Mouse (Mus musculus) adipocyte (in vitro differentiated cells): ENCODE measurements around the gene Dbx1.

Experiments used
- DNase-seq: peaks from one replicate; pipeline ENCODE4 v3.0.0-alpha.2; 2016; ENCODE audit warnings: low spot score

Dbx1 gene

GRCm38 (mm10) chr7:49636491-49637115 lies at the start of gene Dbx1:
TSS of gene Dbx1 (minus strand) at chr7:49636849.
- DNase-seq = no peak

DNA sequence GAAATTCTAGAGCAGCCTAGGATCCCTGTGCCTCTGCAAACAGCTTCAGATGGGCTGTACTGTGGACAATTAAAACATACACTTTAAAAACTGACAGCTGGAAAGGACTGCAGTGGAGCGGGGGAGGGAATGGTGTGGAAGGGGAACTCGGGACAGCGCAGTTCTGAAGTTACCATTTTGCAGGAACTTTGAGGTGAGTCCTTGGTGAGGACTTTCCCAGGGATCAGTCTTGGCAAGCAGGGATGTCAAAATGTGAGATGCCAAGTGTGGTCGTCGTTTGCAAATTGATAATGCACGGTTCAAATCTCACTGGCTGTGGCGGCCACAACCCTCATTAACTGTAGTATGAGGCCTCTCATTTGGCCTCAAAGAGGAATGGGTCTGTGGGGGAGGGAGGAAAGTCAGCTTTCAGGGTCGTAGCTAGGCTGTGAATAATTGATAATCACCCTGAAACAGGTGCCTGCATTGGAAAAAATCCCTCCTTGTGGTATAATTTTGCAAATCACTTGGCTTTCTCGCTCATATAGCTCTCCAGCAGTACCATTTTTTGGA lies 42.3 kb upstream of the Dbx1 start:
- DNase-seq = no peak

GRCm38 (mm10) chr7:49678100-49678825 lies 41.6 kb upstream of the Dbx1 start:
- no peak for DNase-seq

DNA sequence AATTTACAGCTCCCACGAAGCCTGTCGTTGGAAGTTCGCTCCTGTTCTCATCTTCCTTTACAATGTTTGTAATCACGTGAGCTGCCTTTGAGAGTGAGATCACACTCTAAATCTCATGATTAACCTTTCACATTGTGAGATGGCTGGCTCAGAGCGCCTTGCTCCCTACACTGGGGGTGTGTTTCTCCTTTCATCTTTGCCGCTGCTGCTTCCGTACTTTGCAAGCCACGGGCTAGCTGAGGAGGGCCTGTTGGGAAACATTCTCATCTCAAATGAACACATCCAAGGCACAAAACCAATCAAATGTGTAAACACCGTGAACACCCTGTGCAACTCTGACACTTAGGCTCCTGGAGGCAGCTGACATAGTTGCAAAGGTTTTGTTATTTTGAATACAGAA lies 40.5 kb upstream of the Dbx1 start:
- no peak for DNase-seq

GRCm38 (mm10) chr7:49676627-49677026 lies 40.0 kb upstream of the Dbx1 start:
- no peak for DNase-seq

DNA sequence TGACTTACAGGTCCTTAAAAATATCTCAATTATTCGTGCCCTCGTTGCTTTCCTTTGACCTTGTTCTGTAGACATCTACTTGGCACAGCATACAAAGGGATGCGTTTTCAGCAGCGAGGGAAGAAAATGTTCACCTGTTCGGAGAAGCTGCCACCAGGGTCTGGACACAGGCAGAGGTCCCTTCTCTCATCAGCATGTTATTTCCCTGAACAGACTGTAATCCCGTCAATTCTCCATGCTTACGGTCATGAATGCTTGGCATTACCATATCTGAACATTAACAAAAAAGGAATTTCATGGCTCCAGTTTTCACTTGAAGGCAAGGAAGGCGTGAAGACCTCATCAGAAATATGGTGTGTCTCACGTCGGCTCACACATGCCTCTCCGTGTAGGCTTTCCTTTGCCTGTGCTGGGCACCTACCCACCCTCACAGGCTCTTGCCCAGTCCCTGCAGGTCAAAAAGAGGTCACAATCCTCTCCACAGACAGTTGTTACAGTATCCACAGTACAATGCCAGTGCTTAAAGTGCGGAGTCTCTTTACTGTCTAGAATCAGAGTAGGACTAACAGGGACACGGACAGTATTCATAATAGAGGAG lies 31.7 kb upstream of the Dbx1 start:
- no peak for DNase-seq

- DNase-seq = no peak
These were observed 26.9 kb upstream of the Dbx1 start for GRCm38 (mm10) chr7:49663575-49663974.

GRCm38 (mm10) chr7:49662492-49663026 lies 25.9 kb upstream of the Dbx1 start:
- DNase-seq = no peak

- DNase-seq = no peak
These were observed 25.3 kb upstream of the Dbx1 start for GRCm38 (mm10) chr7:49661811-49662491.

DNA sequence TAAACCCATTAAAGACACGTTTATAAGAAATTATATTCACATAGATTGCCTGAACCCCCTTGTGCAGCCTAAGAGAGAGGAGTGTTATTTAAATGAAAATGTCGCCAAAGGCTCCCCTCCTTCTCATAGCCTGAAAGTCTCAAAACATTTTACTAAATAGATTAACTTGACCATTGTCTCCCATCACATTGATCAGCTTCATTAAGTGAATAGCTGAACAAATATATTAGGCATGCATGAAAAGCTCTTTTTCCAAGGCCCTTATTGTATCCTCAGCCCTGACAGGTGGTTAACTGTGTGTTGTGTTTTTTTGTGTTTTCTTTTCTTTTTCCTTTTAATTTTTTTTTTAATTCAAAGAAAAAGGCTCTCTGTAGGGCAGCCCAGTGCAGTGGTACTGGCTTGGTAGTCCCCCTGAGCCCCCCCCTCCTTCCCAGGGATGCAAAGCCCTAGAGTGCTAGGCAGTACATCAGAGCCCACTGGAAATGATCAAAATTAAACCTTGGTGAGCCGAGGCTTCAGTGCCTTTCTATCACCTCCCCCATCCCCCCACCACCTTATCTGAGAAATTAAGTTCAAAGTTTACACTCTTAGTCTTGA lies 4.2 kb upstream of the Dbx1 start:
- DNase-seq = no peak

DNA sequence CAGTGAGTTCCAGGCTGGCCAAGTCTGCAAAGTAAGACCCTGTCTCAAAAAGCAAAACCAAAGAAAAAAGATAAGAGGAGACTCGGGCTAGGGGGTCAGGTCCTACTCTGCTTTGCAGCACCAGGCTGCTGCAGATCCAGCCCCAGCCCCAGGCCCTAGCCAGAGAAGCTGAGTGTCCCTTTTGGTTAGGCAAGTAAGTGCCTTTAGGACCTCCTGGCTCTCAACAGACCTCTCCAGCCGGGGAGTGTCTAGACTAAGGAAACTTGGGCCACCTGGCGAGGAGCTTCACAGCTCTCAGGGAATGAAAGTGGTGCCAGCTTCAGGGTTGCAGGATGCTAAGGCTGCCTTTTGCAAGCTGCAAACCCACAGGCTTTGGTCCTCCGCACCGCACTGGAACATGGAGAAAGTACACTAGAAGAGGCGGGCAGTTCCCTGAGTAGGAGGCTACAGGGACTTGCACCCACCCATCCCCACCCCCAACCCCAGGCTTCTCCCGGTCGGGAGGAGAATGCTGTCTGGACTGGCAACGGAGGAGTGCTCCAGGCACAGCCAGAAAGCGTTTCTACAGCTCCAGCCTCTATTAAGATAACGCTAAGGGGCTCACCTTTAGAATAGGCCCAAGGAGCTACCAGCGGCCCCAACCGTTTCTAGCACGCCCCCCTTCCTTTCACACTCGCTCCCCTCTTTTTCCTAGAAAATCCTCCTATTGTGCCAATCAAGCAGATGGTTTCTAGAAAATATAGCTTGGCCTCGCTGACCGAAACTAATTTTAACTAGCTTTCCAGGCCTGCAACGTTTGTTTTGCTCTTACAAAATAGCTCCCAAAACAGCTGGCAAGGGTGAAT lies 3.4 kb upstream of the Dbx1 start:
- DNase-seq = no peak

- DNase-seq = no peak
These were observed 2.5 kb upstream of the Dbx1 start for GRCm38 (mm10) chr7:49638941-49639776.

DNA sequence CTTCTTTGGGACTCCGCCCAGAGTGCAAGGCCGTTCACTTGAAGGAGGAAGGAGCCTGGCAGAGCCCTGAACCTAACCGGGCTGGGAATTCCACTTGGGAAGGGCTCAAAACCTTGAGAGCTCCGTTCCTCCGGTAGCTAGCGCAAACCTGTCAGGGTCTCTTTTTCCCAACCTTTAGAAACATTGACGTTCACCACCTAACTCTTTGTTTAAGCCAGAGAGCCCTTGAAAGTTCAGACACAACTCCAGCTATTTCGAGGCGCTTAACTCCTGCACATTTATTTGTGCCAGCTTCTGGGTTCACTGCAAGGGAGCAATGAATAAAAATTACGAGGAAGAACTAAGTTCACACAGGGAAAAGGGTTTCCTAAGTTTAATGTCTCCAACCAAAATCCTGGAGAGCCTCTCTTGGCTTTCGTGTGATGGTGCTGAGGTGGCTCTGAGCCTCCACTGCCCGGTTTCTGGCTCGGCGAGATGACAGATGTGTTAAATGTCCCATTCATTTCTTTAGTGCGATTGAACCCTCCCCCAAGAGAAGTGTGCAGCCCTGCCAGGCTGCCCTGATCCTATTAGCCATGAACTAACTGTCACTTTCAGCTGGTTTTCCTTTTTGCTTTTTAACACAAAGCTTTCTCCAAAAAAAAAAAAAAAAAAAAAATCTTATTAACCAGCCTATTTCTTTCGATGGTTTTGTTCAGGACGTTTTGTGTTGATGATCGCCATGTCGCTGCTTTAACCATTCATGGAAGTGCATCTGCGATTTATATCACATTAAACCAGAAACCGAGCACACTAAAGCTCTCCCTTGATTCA lies 1.4 kb upstream of the Dbx1 start:
- no peak for DNase-seq

- DNase-seq = no peak
These were observed 632 bp upstream of the Dbx1 start for GRCm38 (mm10) chr7:49637281-49637680.

- DNase-seq = no peak
These were observed 678 bp downstream of the Dbx1 start for GRCm38 (mm10) chr7:49635971-49636370.

DNA sequence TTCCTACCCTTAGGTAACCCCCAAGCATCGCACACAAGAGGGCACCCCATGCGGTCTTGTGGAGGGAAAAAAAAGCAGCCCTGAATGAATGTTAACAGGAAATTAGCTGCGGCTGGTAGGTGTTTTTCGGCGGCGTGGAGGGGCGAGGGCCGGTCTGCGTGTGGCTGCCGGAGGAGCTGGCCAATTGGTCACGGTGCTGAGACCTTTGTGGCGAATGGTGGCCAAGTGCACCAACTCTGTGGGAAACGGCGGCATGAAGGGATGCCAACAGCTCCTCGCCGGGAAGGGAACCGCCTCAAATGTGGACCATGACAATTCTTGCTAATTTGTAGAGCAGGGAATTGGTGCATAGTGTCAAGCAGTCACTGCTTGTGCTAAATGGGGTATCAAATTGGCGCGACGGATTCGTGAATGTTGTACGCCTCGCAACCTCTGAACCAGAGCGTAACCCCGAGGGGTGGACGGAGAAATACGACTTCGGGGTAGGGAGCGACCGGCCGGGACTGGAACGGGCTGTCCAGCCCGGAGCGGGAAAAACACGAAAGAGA lies 1.5 kb downstream of the Dbx1 start:
- no peak for DNase-seq

DNA sequence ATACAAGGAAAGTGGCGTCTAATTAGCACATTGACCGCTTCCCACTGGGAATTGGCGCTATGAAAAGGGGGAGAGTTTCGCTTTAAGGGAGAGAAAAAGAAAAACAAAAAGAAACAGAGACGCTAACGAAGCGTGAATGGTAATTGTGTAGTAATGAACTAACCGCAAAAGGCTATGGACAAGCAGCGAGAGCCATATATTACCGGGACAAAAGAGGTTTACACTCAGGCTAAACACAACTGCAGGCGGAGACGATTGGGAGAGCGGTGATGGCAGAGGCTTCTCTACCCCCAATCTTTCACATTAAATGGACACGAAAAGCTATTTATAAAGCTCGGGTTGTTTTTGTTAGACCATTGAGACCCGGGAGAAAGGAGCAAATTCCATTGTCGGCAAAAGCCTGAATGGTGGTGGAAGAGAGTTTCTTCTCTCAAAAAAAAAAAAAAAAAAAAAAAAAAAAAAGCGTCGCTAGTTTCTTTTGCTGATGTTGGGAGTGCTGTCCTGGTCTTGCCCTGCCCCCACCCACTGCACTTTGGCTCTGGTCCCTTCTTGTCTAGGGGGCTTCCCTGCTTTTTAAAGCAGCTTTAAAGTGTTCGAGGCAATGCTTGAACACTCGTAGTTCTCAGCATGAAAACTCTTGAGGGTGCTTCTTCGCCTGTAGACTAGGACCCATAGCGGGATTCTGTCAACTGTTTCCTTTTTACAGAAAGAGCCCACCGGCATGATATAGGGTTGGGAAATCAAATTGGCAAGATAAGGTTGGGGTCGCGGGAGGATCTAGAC lies 2.2 kb downstream of the Dbx1 start:
- DNase-seq = no peak

- no peak for DNase-seq
These were observed 3.2 kb downstream of the Dbx1 start for GRCm38 (mm10) chr7:49633375-49633956.
